Mouse (Mus musculus) cerebellum, adult 11-12 months (tissue): Measurements from ENCODE around the gene Igf2bp1.
"Not testable (repeated sequence)": the region's sequence is repeated elsewhere in the genome, so short reads cannot be mapped to it uniquely, and the experiment has no call there.

Source experiments
- DNase-seq: peaks from one replicate; pipeline ENCODE4 v3.0.0; 2022

Igf2bp1 gene

GRCm38 (mm10) chr11:95957407-95957806 lies 48.3 kb downstream of the Igf2bp1 start:
- DNase-seq: no peak

- DNase-seq: no peak
These were observed 52.4 kb downstream of the Igf2bp1 start for GRCm38 (mm10) chr11:95953313-95953712.

- DNase-seq: no peak
These were observed 59.8 kb downstream of the Igf2bp1 start for GRCm38 (mm10) chr11:95945838-95946472.

- no peak for DNase-seq
These were observed 65.8 kb downstream of the Igf2bp1 start for GRCm38 (mm10) chr11:95939828-95940507.

- no peak for DNase-seq
These were observed 69.3 kb downstream of the Igf2bp1 start for GRCm38 (mm10) chr11:95936409-95936808.

- DNase-seq: not testable (repeated sequence)
These were observed 73.6 kb downstream of the Igf2bp1 start for GRCm38 (mm10) chr11:95932168-95932567.

GRCm38 (mm10) chr11:95926398-95926797 lies 79.3 kb downstream of the Igf2bp1 start:
- no peak for DNase-seq

GRCm38 (mm10) chr11:95925976-95926375 lies 79.8 kb downstream of the Igf2bp1 start:
- no peak for DNase-seq

- no peak for DNase-seq
These were observed 81.5 kb downstream of the Igf2bp1 start for GRCm38 (mm10) chr11:95924215-95924614.

GRCm38 (mm10) chr11:95923477-95923876 lies 82.3 kb downstream of the Igf2bp1 start:
- DNase-seq: not testable (repeated sequence)

- DNase-seq: no peak
These were observed 83.6 kb downstream of the Igf2bp1 start for GRCm38 (mm10) chr11:95921991-95922621.

- no peak for DNase-seq
These were observed 89.3 kb downstream of the Igf2bp1 start for GRCm38 (mm10) chr11:95916426-95916825.

- no peak for DNase-seq
These were observed 90.6 kb downstream of the Igf2bp1 start for GRCm38 (mm10) chr11:95915006-95915710.

- no peak for DNase-seq
These were observed 91.2 kb downstream of the Igf2bp1 start, which contains the start of gene B4galnt2 for GRCm38 (mm10) chr11:95914571-95914991. B4galnt2 (minus strand) TSS chr11:95914891.

GRCm38 (mm10) chr11:95913959-95914566 lies 91.7 kb downstream of the Igf2bp1 start:
- no peak for DNase-seq

- DNase-seq: no peak
These were observed 94.2 kb downstream of the Igf2bp1 start for GRCm38 (mm10) chr11:95911579-95911978.

- DNase-seq: no peak
These were observed 97.8 kb downstream of the Igf2bp1 start for GRCm38 (mm10) chr11:95907805-95908524.
